18 mouse cellular contexts compared by ENCODE assay signal in the genomic region with DNA sequence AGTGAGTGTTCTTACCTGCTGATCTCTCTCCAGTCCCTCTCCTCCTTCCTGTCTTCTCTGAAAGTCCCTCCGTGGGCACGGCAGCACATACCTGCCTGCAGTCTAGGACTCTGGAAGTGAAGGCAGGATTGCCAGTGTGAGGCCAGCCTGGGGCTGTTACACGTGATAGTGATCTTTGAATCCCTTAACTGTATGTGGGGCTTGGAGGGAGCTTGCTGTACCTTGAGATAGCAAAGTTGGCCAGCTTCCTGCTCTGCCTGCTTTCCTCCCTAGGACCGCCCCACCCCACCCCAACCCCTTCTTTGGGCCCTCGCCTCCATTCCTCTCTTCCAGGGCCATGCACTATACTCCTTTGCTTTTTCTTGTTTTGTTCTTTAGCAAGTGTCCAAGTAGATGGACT. TPM values are rescaled to one million over a fixed set of nuclear protein-coding genes. Genes with fewer than 3 reads are reported as not detected.
DNase-seq lines count a peak whose midpoint lies in the region; ATAC-seq lines count a peak whose summit lies in the region.
"Had no signal": no experiment of that assay in that cellular context is flagged by ENCODE, and none has a peak within 500 bp of the region (broad histone marks: within the 10 kb centered on the region; RNA-seq: fewer than 3 reads in every experiment).

No protein-coding gene starts in this region.

- no peak for ATAC-seq in heart, embryonic 13.5 days (ENCODE audit: extremely low read depth, insufficient number of reproducible peaks, low FRiP score, low TSS enrichment)
- no peak for ATAC-seq in heart, embryonic 12.5 days (ENCODE audit: insufficient number of reproducible peaks, low FRiP score)
- ATAC-seq in intestine, embryonic 16.5 days: peak; percentile 93
- ATAC-seq in liver, embryonic 16.5 days (ENCODE audit: low read depth): peak; percentile 89
- no peak for ATAC-seq in midbrain, embryonic 15.5 days (replicated peaks)
- ATAC-seq: activated CD4-positive, CD25-positive, alpha-beta regulatory T cell, adult 4 months; midbrain, embryonic 13.5 days had no signal

- peak; percentile 46 for DNase-seq in c-Kit-positive CD71-positive TER-119-negative erythroid progenitor cells, embryonic 14.5 days (ENCODE audit: low read depth)
- DNase-seq in embryo, embryonic 11 days: no peak
- no peak for DNase-seq in layer of hippocampus, adult 11-12 months (ENCODE audit: low spot score)
- DNase-seq: adrenal gland, postnatal 25 days; cerebellum, adult 9-10 months; gastrocnemius, postnatal 14 days; layer of hippocampus, postnatal 36 days; left cerebral cortex, postnatal 4 days; lung, adult 18-20 months; thymus, adult 18-20 months had no signal

- no peaks in the 10 kb centered on the region for H3K27me3 ChIP-seq in heart, embryonic 13.5 days (replicated peaks)
- no peaks in the 10 kb centered on the region for H3K27me3 ChIP-seq in heart, embryonic 12.5 days (replicated peaks)
- no peaks in the 10 kb centered on the region for H3K27me3 ChIP-seq in intestine, embryonic 16.5 days (replicated peaks; ENCODE audit: control insufficient read depth, insufficient read depth, low read length)
- H3K27me3 ChIP-seq in liver, embryonic 16.5 days (ENCODE audit: control insufficient read depth, insufficient read depth, low read depth, low read length): no peaks in the 10 kb centered on the region
- H3K27me3 ChIP-seq in midbrain, embryonic 15.5 days (replicated peaks): no peaks in the 10 kb centered on the region
- H3K27me3 ChIP-seq: midbrain, embryonic 13.5 days had no signal

- H3K4me1 ChIP-seq in heart, embryonic 13.5 days: peaks cover 20% of the 10 kb centered on the region
- peaks cover 15% of the 10 kb centered on the region for H3K4me1 ChIP-seq in heart, embryonic 12.5 days (replicated peaks)
- peaks cover 9% of the 10 kb centered on the region; the same call in 1 of the 2 replicates for H3K4me1 ChIP-seq in intestine, embryonic 16.5 days (ENCODE audit: control insufficient read depth, insufficient read depth, low read length)
- H3K4me1 ChIP-seq in liver, embryonic 16.5 days (ENCODE audit: control insufficient read depth, low read depth, low read length): peaks cover 18% of the 10 kb centered on the region
- no peaks in the 10 kb centered on the region; the same call in 1 of the 2 replicates for H3K4me1 ChIP-seq in midbrain, embryonic 15.5 days
- H3K4me1 ChIP-seq: midbrain, embryonic 13.5 days had no signal

- 0 out of 2 replicates have a peak overlapping the region, but pooled peaks have one; percentile 2 for H3K9ac ChIP-seq in heart, embryonic 13.5 days
- H3K9ac ChIP-seq in heart, embryonic 12.5 days: no peak overlapping the region
- no peak overlapping the region for H3K9ac ChIP-seq in intestine, embryonic 16.5 days (ENCODE audit: low read depth, low read length)
- no peak overlapping the region; the same call in 1 of the 2 replicates for H3K9ac ChIP-seq in liver, embryonic 16.5 days (ENCODE audit: low read depth, low read length)
- no peak overlapping the region for H3K9ac ChIP-seq in midbrain, embryonic 15.5 days
- H3K9ac ChIP-seq: midbrain, embryonic 13.5 days had no signal

- no peak overlapping the region for H3K27ac ChIP-seq in heart, embryonic 13.5 days (replicated peaks)
- H3K27ac ChIP-seq in heart, embryonic 12.5 days (ENCODE audit: poor library complexity, severe bottlenecking): no peak overlapping the region
- 0 out of 2 replicates have a peak overlapping the region, but pooled peaks have one; percentile 14 for H3K27ac ChIP-seq in intestine, embryonic 16.5 days (ENCODE audit: low read length)
- peak overlapping the region; percentile 50; the same call in 1 of the 2 replicates for H3K27ac ChIP-seq in liver, embryonic 16.5 days (ENCODE audit: low read length)
- no peak overlapping the region for H3K27ac ChIP-seq in midbrain, embryonic 15.5 days
- H3K27ac ChIP-seq: midbrain, embryonic 13.5 days had no signal

- H3K4me3 ChIP-seq in heart, embryonic 13.5 days: no peak overlapping the region
- no peak overlapping the region for H3K4me3 ChIP-seq in heart, embryonic 12.5 days
- no peak overlapping the region for H3K4me3 ChIP-seq in intestine, embryonic 16.5 days (ENCODE audit: low read length)
- H3K4me3 ChIP-seq in liver, embryonic 16.5 days (ENCODE audit: low read depth, low read length): peak overlapping the region; percentile 14; the same call in 1 of the 2 replicates
- no peak overlapping the region for H3K4me3 ChIP-seq in midbrain, embryonic 15.5 days
- H3K4me3 ChIP-seq: midbrain, embryonic 13.5 days; myocyte had no signal

- H3K4me2 ChIP-seq in heart, embryonic 13.5 days: no peak overlapping the region
- H3K4me2 ChIP-seq in heart, embryonic 12.5 days: no peak overlapping the region
- 0 out of 2 replicates have a peak overlapping the region, but pooled peaks have one; percentile 7 for H3K4me2 ChIP-seq in intestine, embryonic 16.5 days (ENCODE audit: low read depth, low read length)
- H3K4me2 ChIP-seq in liver, embryonic 16.5 days (ENCODE audit: low read depth, low read length): peak overlapping the region; percentile 33
- H3K4me2 ChIP-seq in midbrain, embryonic 15.5 days: no peak overlapping the region
- H3K4me2 ChIP-seq: midbrain, embryonic 13.5 days had no signal

- H3K36me3 ChIP-seq in heart, embryonic 13.5 days: peaks cover 18% of the 10 kb centered on the region
- H3K36me3 ChIP-seq in heart, embryonic 12.5 days: peaks cover 16% of the 10 kb centered on the region; the same call in 1 of the 2 replicates
- H3K36me3 ChIP-seq in intestine, embryonic 16.5 days (ENCODE audit: control insufficient read depth, insufficient read depth, low read length): no peaks in the 10 kb centered on the region; the same call in 1 of the 2 replicates
- peaks cover 3% of the 10 kb centered on the region; the same call in 1 of the 2 replicates for H3K36me3 ChIP-seq in liver, embryonic 16.5 days (ENCODE audit: control insufficient read depth, insufficient read depth)
- no peaks in the 10 kb centered on the region for H3K36me3 ChIP-seq in midbrain, embryonic 15.5 days (replicated peaks)

- no peaks in the 10 kb centered on the region for H3K9me3 ChIP-seq in heart, embryonic 13.5 days
- H3K9me3 ChIP-seq in heart, embryonic 12.5 days (replicated peaks): no peaks in the 10 kb centered on the region
- H3K9me3 ChIP-seq in intestine, embryonic 16.5 days (ENCODE audit: control insufficient read depth, low read length): no peaks in the 10 kb centered on the region
- H3K9me3 ChIP-seq in liver, embryonic 16.5 days (replicated peaks; ENCODE audit: control insufficient read depth, low read length): no peaks in the 10 kb centered on the region
- no peaks in the 10 kb centered on the region for H3K9me3 ChIP-seq in midbrain, embryonic 15.5 days
- H3K9me3 ChIP-seq: midbrain, embryonic 13.5 days had no signal

- 40% methylated on average over 5 of the region's 5 CpGs for WGBS in heart, embryonic 13.5 days
- 43% methylated on average over 5 of the region's 5 CpGs for WGBS in heart, embryonic 12.5 days
- 52% methylated on average over 5 of the region's 5 CpGs for WGBS in intestine, embryonic 16.5 days
- WGBS in liver, embryonic 16.5 days (ENCODE audit: insufficient replicate concordance): 19% methylated on average over 5 of the region's 5 CpGs
- WGBS in midbrain, embryonic 15.5 days: 77% methylated on average over 5 of the region's 5 CpGs

RNA-seq across cellular contexts. Expression of gene Uhrf1bp1, which starts 18.3 kb away (rescaled TPM):
- polyA plus RNA-seq in heart, embryonic 13.5 days (2015; fragmentation: Nextera tagmentation; extraction: Ambion mirVana): 3.1 TPM in 2 replicates
- 6.4 and 7.2 TPM in 2 replicates for polyA plus RNA-seq in heart, embryonic 12.5 days (2016; fragmentation: Nextera tagmentation; extraction: Ambion mirVana)
- polyA plus RNA-seq in intestine, embryonic 16.5 days (2015; fragmentation: Nextera tagmentation; extraction: Ambion mirVana): 2.3 and 2.9 TPM in 2 replicates
- 2.4 and 2.5 TPM in 2 replicates for polyA plus RNA-seq in liver, embryonic 16.5 days (2015; fragmentation: Nextera tagmentation; extraction: Ambion mirVana)
- polyA plus RNA-seq in midbrain, embryonic 15.5 days (2015; fragmentation: Nextera tagmentation; extraction: Ambion mirVana): 7.0 and 7.1 TPM in 2 replicates

RNA-seq across cellular contexts. Expression of gene Anks1, which starts 34.6 kb away (rescaled TPM):
- polyA plus RNA-seq in heart, embryonic 13.5 days (2015; fragmentation: Nextera tagmentation; extraction: Ambion mirVana): 7.7 and 8.2 TPM in 2 replicates
- 11.5 and 12.1 TPM in 2 replicates for polyA plus RNA-seq in heart, embryonic 12.5 days (2016; fragmentation: Nextera tagmentation; extraction: Ambion mirVana)
- 10.0 and 11.4 TPM in 2 replicates for polyA plus RNA-seq in intestine, embryonic 16.5 days (2015; fragmentation: Nextera tagmentation; extraction: Ambion mirVana)
- 3.7 and 4.4 TPM in 2 replicates for polyA plus RNA-seq in liver, embryonic 16.5 days (2015; fragmentation: Nextera tagmentation; extraction: Ambion mirVana)
- 68.2 and 71.9 TPM in 2 replicates for polyA plus RNA-seq in midbrain, embryonic 15.5 days (2015; fragmentation: Nextera tagmentation; extraction: Ambion mirVana)

RNA-seq across cellular contexts. Expression of gene Taf11, which starts 35.1 kb away (rescaled TPM):
- polyA plus RNA-seq in heart, embryonic 13.5 days (2015; fragmentation: Nextera tagmentation; extraction: Ambion mirVana): 44.1 and 46.1 TPM in 2 replicates
- polyA plus RNA-seq in heart, embryonic 12.5 days (2016; fragmentation: Nextera tagmentation; extraction: Ambion mirVana): 48.6 and 56.2 TPM in 2 replicates
- 41.5 and 51.6 TPM in 2 replicates for polyA plus RNA-seq in intestine, embryonic 16.5 days (2015; fragmentation: Nextera tagmentation; extraction: Ambion mirVana)
- polyA plus RNA-seq in liver, embryonic 16.5 days (2015; fragmentation: Nextera tagmentation; extraction: Ambion mirVana): 20.6 and 21.3 TPM in 2 replicates
- 58.1 and 63.1 TPM in 2 replicates for polyA plus RNA-seq in midbrain, embryonic 15.5 days (2015; fragmentation: Nextera tagmentation; extraction: Ambion mirVana)

RNA-seq across cellular contexts. Expression of gene Snrpc, which starts 36.6 kb away (rescaled TPM):
- polyA plus RNA-seq in heart, embryonic 13.5 days (2015; fragmentation: Nextera tagmentation; extraction: Ambion mirVana): 219 and 230 TPM in 2 replicates
- polyA plus RNA-seq in heart, embryonic 12.5 days (2016; fragmentation: Nextera tagmentation; extraction: Ambion mirVana): 221 and 222 TPM in 2 replicates
- polyA plus RNA-seq in intestine, embryonic 16.5 days (2015; fragmentation: Nextera tagmentation; extraction: Ambion mirVana): 218 and 242 TPM in 2 replicates
- polyA plus RNA-seq in liver, embryonic 16.5 days (2015; fragmentation: Nextera tagmentation; extraction: Ambion mirVana): 105 and 114 TPM in 2 replicates
- polyA plus RNA-seq in midbrain, embryonic 15.5 days (2015; fragmentation: Nextera tagmentation; extraction: Ambion mirVana): 204 and 212 TPM in 2 replicates

RNA-seq across cellular contexts. Expression of gene D17Wsu92e, which starts 54.1 kb away (rescaled TPM):
- 13.1 and 13.4 TPM in 2 replicates for polyA plus RNA-seq in heart, embryonic 13.5 days (2015; fragmentation: Nextera tagmentation; extraction: Ambion mirVana)
- polyA plus RNA-seq in heart, embryonic 12.5 days (2016; fragmentation: Nextera tagmentation; extraction: Ambion mirVana): 14.8 and 15.1 TPM in 2 replicates
- 14.7 and 20.8 TPM in 2 replicates for polyA plus RNA-seq in intestine, embryonic 16.5 days (2015; fragmentation: Nextera tagmentation; extraction: Ambion mirVana)
- 14.3 and 16.8 TPM in 2 replicates for polyA plus RNA-seq in liver, embryonic 16.5 days (2015; fragmentation: Nextera tagmentation; extraction: Ambion mirVana)
- polyA plus RNA-seq in midbrain, embryonic 15.5 days (2015; fragmentation: Nextera tagmentation; extraction: Ambion mirVana): 10.9 and 11.4 TPM in 2 replicates

Comparison
In these comparisons a context has a peak if more than half of its experiments do, and no peak if none do; other contexts are left out.
1. ATAC-seq: peak in intestine, embryonic 16.5 days (single experiment) and liver, embryonic 16.5 days (single experiment); none in heart, embryonic 13.5 days (single experiment), heart, embryonic 12.5 days (single experiment) and midbrain, embryonic 15.5 days (single experiment).
2. H3K27ac ChIP-seq: peak in intestine, embryonic 16.5 days (single experiment) and liver, embryonic 16.5 days (single experiment); none in heart, embryonic 13.5 days (single experiment), heart, embryonic 12.5 days (single experiment) and midbrain, embryonic 15.5 days (single experiment).
3. H3K4me2 ChIP-seq: peak in intestine, embryonic 16.5 days (single experiment) and liver, embryonic 16.5 days (single experiment); none in heart, embryonic 13.5 days (single experiment), heart, embryonic 12.5 days (single experiment) and midbrain, embryonic 15.5 days (single experiment).